Comparison of ENCODE assay signal across 8 mouse cellular contexts in genomic region chr17:17345374-17346183, GRCm38 (mm10). TPM values are rescaled to one million over a fixed set of nuclear protein-coding genes. Genes with fewer than 3 reads are reported as not detected.
A peak's percentile ranks its signal among the peaks of the same experiment; 100 is the strongest.
DNase-seq lines count a peak whose midpoint lies in the region; ATAC-seq and TF ChIP-seq lines count a peak whose summit lies in the region.
"Not testable (repeated sequence)": the region's sequence is repeated elsewhere in the genome, so short reads cannot be mapped to it uniquely, and the experiment has no call there.

No protein-coding gene starts in this region.

- peak overlapping the region; percentile 50 for H3K4me2 ChIP-seq in forebrain, embryonic 14.5 days (ENCODE audit: low read length)
- peak overlapping the region; percentile 55 for H3K4me2 ChIP-seq in heart, postnatal 0 days (ENCODE audit: low read depth, low read length)
- peak overlapping the region; percentile 45 for H3K4me2 ChIP-seq in kidney, embryonic 14.5 days (replicated peaks; ENCODE audit: low read depth, low read length)
- H3K4me2 ChIP-seq in liver, embryonic 12.5 days, result peak overlapping the region; percentile 47

- H3K27me3 ChIP-seq in forebrain, embryonic 14.5 days (replicated peaks; ENCODE audit: control insufficient read depth, insufficient read depth, low read length); heart, postnatal 0 days (ENCODE audit: control insufficient read depth, insufficient read depth, low read length); kidney, embryonic 14.5 days (ENCODE audit: control insufficient read depth, insufficient read depth, low read length); midbrain, embryonic 10.5 days (ENCODE audit: low read depth, poor library complexity, severe bottlenecking): not testable (repeated sequence)
- peaks cover 12% of the 10 kb centered on the region for H3K27me3 ChIP-seq in liver, embryonic 12.5 days (replicated peaks)

- not testable (repeated sequence) for DNase-seq in ES-E14 (ENCODE audit: low read depth, low spot score); heart, postnatal 0 days (ENCODE audit: low spot score)
- DNase-seq in embryo, embryonic 11 days, result peak; percentile 20
- DNase-seq in forebrain, embryonic 14.5 days (ENCODE audit: low spot score), result peak; percentile 0
- peak; percentile 15 for DNase-seq in midbrain, embryonic 10.5 days (ENCODE audit: low spot score)

- not testable (repeated sequence) for H3K36me3 ChIP-seq in ES-E14 (ENCODE audit: control insufficient read depth, insufficient read depth, low read length, poor library complexity, severe bottlenecking); forebrain, embryonic 14.5 days (ENCODE audit: control insufficient read depth, insufficient read depth, low read length); heart, postnatal 0 days (replicated peaks; ENCODE audit: control insufficient read depth, insufficient read depth, low read length); kidney, embryonic 14.5 days (ENCODE audit: control insufficient read depth, insufficient read depth, low read length); liver, embryonic 12.5 days; midbrain, embryonic 10.5 days

- in situ Hi-C loops in ES-E14 (cut with MboI; ENCODE audit: low sequenced_read_pairs in 2 of 2, unreplicated experiment in 2 of 2), result not testable (repeated sequence)

- H3K27ac ChIP-seq in ES-E14 (ENCODE audit: insufficient read depth, low read depth, low read length, poor library complexity, severe bottlenecking); forebrain, embryonic 14.5 days (ENCODE audit: low read depth, low read length); heart, postnatal 0 days (ENCODE audit: low read depth); kidney, embryonic 14.5 days (ENCODE audit: low read depth, low read length); liver, embryonic 12.5 days; midbrain, embryonic 10.5 days (replicated peaks): not testable (repeated sequence)

- not testable (repeated sequence) for TF ChIP-seq EP300 in heart, postnatal 0 days (IDR thresholded peaks at IDR 0.05; ENCODE audit: low read depth)

- TF ChIP-seq CTCF in heart, postnatal 0 days (IDR thresholded peaks at IDR 0.05; ENCODE audit: low read depth), result not testable (repeated sequence)

- peak; percentile 88 for ATAC-seq in forebrain, embryonic 14.5 days
- peak; percentile 36; the same call in 1 of the 2 replicates for ATAC-seq in heart, postnatal 0 days (ENCODE audit: insufficient read depth, low read depth)
- ATAC-seq in kidney, embryonic 14.5 days (ENCODE audit: low FRiP score, low TSS enrichment), result peak; percentile 87
- ATAC-seq in liver, embryonic 12.5 days, result peak; percentile 27; the same call in 1 of the 2 replicates
- peak; percentile 73; the same call in 1 of the 2 replicates for ATAC-seq in neutrophil, adult 5-6 weeks (ENCODE audit: extremely low read depth, insufficient number of reproducible peaks, low FRiP score, poor library complexity, severe bottlenecking)

- peak overlapping the region; percentile 26 to 49; a peak in 3 of 4 replicates for H3K4me3 ChIP-seq in ES-E14 (ENCODE audit: insufficient read depth in 1 of 2, low read depth in 1 of 2, low read length in 2 of 2, poor library complexity in 1 of 2, severe bottlenecking in 1 of 2)
- H3K4me3 ChIP-seq in forebrain, embryonic 14.5 days (ENCODE audit: low read depth, low read length), result peak overlapping the region; percentile 22
- H3K4me3 ChIP-seq in heart, postnatal 0 days (ENCODE audit: low read depth, low read length), result peak overlapping the region; percentile 36
- H3K4me3 ChIP-seq in kidney, embryonic 14.5 days (ENCODE audit: low read length), result peak overlapping the region; percentile 24
- H3K4me3 ChIP-seq in liver, embryonic 12.5 days, result peak overlapping the region; percentile 21; the same call in 1 of the 2 replicates
- peak overlapping the region; percentile 48 for H3K4me3 ChIP-seq in midbrain, embryonic 10.5 days

- not testable (repeated sequence) for H3K4me1 ChIP-seq in ES-E14 (ENCODE audit: control insufficient read depth in 2 of 2, insufficient read depth in 2 of 2, low read length in 2 of 2, poor library complexity in 1 of 2); forebrain, embryonic 14.5 days (ENCODE audit: control insufficient read depth, insufficient read depth, low read length); heart, postnatal 0 days (ENCODE audit: control insufficient read depth, insufficient read depth); kidney, embryonic 14.5 days (ENCODE audit: control insufficient read depth, insufficient read depth, low read length); liver, embryonic 12.5 days; midbrain, embryonic 10.5 days

- H3K9me3 ChIP-seq in ES-E14 (ENCODE audit: control insufficient read depth, insufficient read depth, low read depth, low read length); forebrain, embryonic 14.5 days (replicated peaks; ENCODE audit: control insufficient read depth, low read length); heart, postnatal 0 days (replicated peaks; ENCODE audit: control insufficient read depth, low read length); kidney, embryonic 14.5 days (ENCODE audit: control insufficient read depth, low read length); liver, embryonic 12.5 days (replicated peaks); midbrain, embryonic 10.5 days (replicated peaks): not testable (repeated sequence)

- H3K9ac ChIP-seq in ES-E14 (ENCODE audit: insufficient read depth, low read depth, low read length, poor library complexity, severe bottlenecking), result peak overlapping the region; percentile 59
- H3K9ac ChIP-seq in forebrain, embryonic 14.5 days (ENCODE audit: low read length), result peak overlapping the region; percentile 32; the same call in 1 of the 2 replicates
- not testable (repeated sequence) for H3K9ac ChIP-seq in heart, postnatal 0 days (replicated peaks; ENCODE audit: low read depth, low read length); kidney, embryonic 14.5 days (ENCODE audit: low read depth, low read length); liver, embryonic 12.5 days

- 5% methylated on average over 32 of the region's 40 CpGs for WGBS in forebrain, embryonic 14.5 days
- 2% methylated on average over 28 of the region's 40 CpGs for WGBS in heart, postnatal 0 days
- 4% methylated on average over 31 of the region's 40 CpGs for WGBS in kidney, embryonic 14.5 days
- WGBS in liver, embryonic 12.5 days (ENCODE audit: insufficient replicate concordance), result 6% methylated on average over 35 of the region's 40 CpGs
- 5% methylated on average over 33 of the region's 40 CpGs for WGBS in midbrain, embryonic 10.5 days

RNA-seq across cellular contexts. Expression of gene Riok2, which starts 28.5 kb away (rescaled TPM):
- 42.1 and 60.6 TPM in 2 replicates for total RNA-seq in ES-E14 (2012; rRNA removed)
- polyA plus RNA-seq in forebrain, embryonic 14.5 days (2014; fragmentation: Nextera tagmentation; extraction: Ambion mirVana), result 30.7 and 33.8 TPM in 2 replicates
- total RNA-seq in heart, postnatal 0 days (2014; rRNA removed; ENCODE audit: low replicate concordance), result 27.7 and 34.1 TPM in 2 replicates
- 21.2 and 21.4 TPM in 2 replicates for polyA plus RNA-seq in heart, postnatal 0 days (2015; fragmentation: Nextera tagmentation; extraction: Ambion mirVana)
- 37.1 and 38.1 TPM in 2 replicates for polyA plus RNA-seq in kidney, embryonic 14.5 days (2014; fragmentation: Nextera tagmentation; extraction: Ambion mirVana)
- 18.2 and 20.7 TPM in 2 replicates for polyA plus RNA-seq in liver, embryonic 12.5 days (2016; fragmentation: Nextera tagmentation; extraction: Ambion mirVana)
- polyA plus RNA-seq in midbrain, embryonic 10.5 days (2016; fragmentation: Nextera tagmentation; extraction: Ambion mirVana), result 28.5 and 28.7 TPM in 2 replicates
- 29.6 and 30.0 TPM in 2 replicates for total RNA-seq in neutrophil, adult 5-6 weeks (2017)

RNA-seq across cellular contexts. Expression of gene Lix1, which starts 56.9 kb away (rescaled TPM):
- total RNA-seq in ES-E14 (2012; rRNA removed), result 0.95 and 2.3 TPM in 2 replicates
- 25.0 and 26.9 TPM in 2 replicates for polyA plus RNA-seq in forebrain, embryonic 14.5 days (2014; fragmentation: Nextera tagmentation; extraction: Ambion mirVana)
- total RNA-seq in heart, postnatal 0 days (2014; rRNA removed; ENCODE audit: low replicate concordance), result 2.1 and 2.5 TPM in 2 replicates
- polyA plus RNA-seq in heart, postnatal 0 days (2015; fragmentation: Nextera tagmentation; extraction: Ambion mirVana), result 6.9 and 8.3 TPM in 2 replicates
- polyA plus RNA-seq in kidney, embryonic 14.5 days (2014; fragmentation: Nextera tagmentation; extraction: Ambion mirVana), result 6.9 and 8.2 TPM in 2 replicates
- polyA plus RNA-seq in liver, embryonic 12.5 days (2016; fragmentation: Nextera tagmentation; extraction: Ambion mirVana), result 0.49 and 0.60 TPM in 2 replicates
- 82.7 and 96.2 TPM in 2 replicates for polyA plus RNA-seq in midbrain, embryonic 10.5 days (2016; fragmentation: Nextera tagmentation; extraction: Ambion mirVana)
- not detected in 2 replicates for total RNA-seq in neutrophil, adult 5-6 weeks (2017)

Comparison
In these comparisons a context has a peak if more than half of its experiments do, and no peak if none do; other contexts are left out.
1. ATAC-seq: peak in every context shown above with its lines; median percentile 88 in forebrain, embryonic 14.5 days; 87 in kidney, embryonic 14.5 days; 73 in neutrophil, adult 5-6 weeks; 36 in heart, postnatal 0 days; 27 in liver, embryonic 12.5 days.